Mouse (Mus musculus) forebrain, embryonic 11.5 days (tissue): ENCODE measurements at regions not wholly inside any gene's neighbourhood (a gene's known extent, or its start where the extent isn't known, plus 50 kb on each side); places are given as distances from the start of the nearest gene placed in this dataset.

Source experiments
- ATAC-seq: fragments of 200-750 bp; cut with Nextera tagmentation; replicated peaks from 2 replicates; pipeline ENCODE4 v1.8.0; 2017; ENCODE audit warnings: moderate TSS enrichment; ENCODE audit not compliant: low FRiP score
- DNase-seq: peaks from one replicate; pipeline ENCODE4 v3.0.0-alpha.2; 2017; ENCODE audit warnings: low spot score
- H3K27ac ChIP-seq: fragments of 300-500 bp; sonication (generic); 2 replicates; pipeline ENCODE4 v1.5.1; 2014; ENCODE audit warnings: low read depth, low read length
- H3K27me3 ChIP-seq: fragments of 300-500 bp; sonication (generic); 2 replicates; pipeline ENCODE4 v1.6.1; 2014; ENCODE audit warnings: mild to moderate bottlenecking, low read length, mixed read lengths; ENCODE audit not compliant: control insufficient read depth, insufficient read depth
- H3K36me3 ChIP-seq: fragments of 300-500 bp; sonication (generic); 2 replicates; pipeline ENCODE4 v1.6.1; 2014; ENCODE audit warnings: mild to moderate bottlenecking, low read length, moderate library complexity, mixed read lengths; ENCODE audit not compliant: control insufficient read depth, insufficient read depth
- H3K4me1 ChIP-seq: fragments of 300-500 bp; sonication (generic); replicated peaks from 2 replicates; pipeline ENCODE4 v1.6.1; 2014; ENCODE audit warnings: low read length, mixed read lengths; ENCODE audit not compliant: control insufficient read depth, insufficient read depth
- H3K4me2 ChIP-seq: fragments of 300-500 bp; sonication (generic); 2 replicates; pipeline ENCODE4 v1.6.1; 2014; ENCODE audit warnings: low read depth, mild to moderate bottlenecking, low read length, moderate library complexity, mixed read lengths; ENCODE audit not compliant: severe bottlenecking
- H3K4me3 ChIP-seq: fragments of 300-500 bp; sonication (generic); 2 replicates; pipeline ENCODE4 v1.5.1; 2014; ENCODE audit warnings: low read depth, low read length
- H3K9ac ChIP-seq: fragments of 300-500 bp; sonication (generic); 2 replicates; pipeline ENCODE4 v1.6.1; 2014; ENCODE audit warnings: low read length
- H3K9me3 ChIP-seq: fragments of 300-500 bp; sonication (generic); 2 replicates; pipeline ENCODE4 v1.6.1; 2016; ENCODE audit warnings: low read length, mixed read lengths; ENCODE audit not compliant: control insufficient read depth
- WGBS: fragments of 180-500 bp; shearing (Covaris S2); extraction: QIAGEN DNeasy Blood & Tissue Kit; methylation state at CpG from one replicate; pipeline ENCODE4 v1.1.7; 2014; 5-methylcytosine and 5-hydroxymethylcytosine counted together

DNA sequence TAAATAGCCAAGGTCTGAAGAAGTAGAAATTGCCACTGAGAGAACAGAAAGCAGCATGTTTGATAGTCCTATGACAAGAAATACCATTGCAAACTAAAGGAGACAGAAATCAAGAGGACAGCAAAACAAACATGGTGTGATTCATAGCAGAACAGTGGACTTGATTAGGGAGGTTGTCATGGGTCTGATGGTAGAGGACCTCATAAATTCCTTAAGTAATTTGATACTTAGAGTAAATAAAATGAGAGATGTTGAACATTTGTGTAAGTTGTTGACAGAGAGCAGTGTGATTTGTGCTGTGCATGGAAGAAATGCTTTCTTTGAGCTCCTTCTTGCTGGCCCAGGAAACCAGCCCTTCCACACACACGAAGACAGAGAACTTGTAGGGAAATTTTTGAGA, 2090.8 kb downstream of the 9330182O14Rik start:
- no peaks in the 10 kb centered on the region for H3K4me1 ChIP-seq
- no peaks in the 10 kb centered on the region for H3K27me3 ChIP-seq
- no peak overlapping the region for H3K9ac ChIP-seq
- no peak overlapping the region for H3K4me3 ChIP-seq
- ATAC-seq (no peak), DNase-seq (no peak)
- H3K27ac ChIP-seq: no peak overlapping the region
- WGBS: 79% methylated on average over 1 of the region's 1 CpGs
- no peaks in the 10 kb centered on the region for H3K9me3 ChIP-seq
- no peak overlapping the region for H3K4me2 ChIP-seq
- no peaks in the 10 kb centered on the region for H3K36me3 ChIP-seq

DNA sequence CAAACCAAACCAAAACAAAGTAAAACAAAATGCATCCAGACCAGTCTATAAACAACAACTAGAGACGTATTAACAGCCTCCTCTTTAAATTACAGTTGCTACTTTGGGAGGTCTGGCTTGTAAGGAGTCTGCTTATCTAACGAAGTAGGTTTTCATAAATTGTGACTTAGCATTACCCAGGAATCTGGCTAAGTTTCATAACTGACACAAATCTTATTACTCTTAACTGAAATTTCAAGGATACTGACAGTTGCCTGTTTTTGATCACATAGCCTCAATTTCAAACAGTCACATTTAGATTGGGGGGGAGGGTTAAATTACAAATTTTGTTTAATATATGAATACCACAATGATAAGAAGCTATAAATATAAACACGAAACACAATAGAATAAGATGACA, 2097.5 kb downstream of the 9330182O14Rik start:
- DNase-seq: no peak
- Histone ChIP-seq H3K9ac (no peak overlapping the region), H3K36me3 (no peaks in the 10 kb centered on the region), H3K27me3 (no peaks in the 10 kb centered on the region), H3K9me3 (peaks cover 2% of the 10 kb centered on the region; the same call in 1 of the 2 replicates), H3K4me2 (no peak overlapping the region), H3K27ac (no peak overlapping the region), H3K4me3 (no peak overlapping the region), H3K4me1 (no peaks in the 10 kb centered on the region)
- ATAC-seq: no peak
- 93% methylated on average over 3 of the region's 3 CpGs for WGBS

DNA sequence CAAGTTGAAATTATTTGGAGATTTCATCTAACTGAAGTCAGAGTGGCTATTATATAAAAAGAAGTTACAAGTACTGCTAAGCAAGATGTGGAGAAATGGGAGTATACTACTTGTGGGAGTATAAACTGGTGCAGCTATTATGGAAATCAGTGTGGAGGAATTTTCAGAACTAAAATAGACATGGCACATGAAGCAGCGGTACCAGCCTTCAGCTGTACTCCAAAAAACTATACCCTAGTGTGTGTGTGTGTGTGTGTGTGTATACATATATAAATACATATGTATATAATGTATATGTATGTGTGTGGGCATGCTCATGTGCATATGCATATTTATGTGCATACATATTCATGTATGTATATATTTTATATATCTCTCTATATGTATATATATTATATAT, 2112.6 kb downstream of the 9330182O14Rik start:
- Histone ChIP-seq H3K9ac (no peak overlapping the region), H3K4me1 (no peaks in the 10 kb centered on the region), H3K27ac (no peak overlapping the region), H3K4me2 (no peak overlapping the region), H3K9me3 (no peaks in the 10 kb centered on the region), H3K27me3 (no peaks in the 10 kb centered on the region), H3K36me3 (no peaks in the 10 kb centered on the region), H3K4me3 (no peak overlapping the region)
- WGBS: 97% methylated on average over 1 of the region's 1 CpGs
- no peak for DNase-seq
- no peak for ATAC-seq

DNA sequence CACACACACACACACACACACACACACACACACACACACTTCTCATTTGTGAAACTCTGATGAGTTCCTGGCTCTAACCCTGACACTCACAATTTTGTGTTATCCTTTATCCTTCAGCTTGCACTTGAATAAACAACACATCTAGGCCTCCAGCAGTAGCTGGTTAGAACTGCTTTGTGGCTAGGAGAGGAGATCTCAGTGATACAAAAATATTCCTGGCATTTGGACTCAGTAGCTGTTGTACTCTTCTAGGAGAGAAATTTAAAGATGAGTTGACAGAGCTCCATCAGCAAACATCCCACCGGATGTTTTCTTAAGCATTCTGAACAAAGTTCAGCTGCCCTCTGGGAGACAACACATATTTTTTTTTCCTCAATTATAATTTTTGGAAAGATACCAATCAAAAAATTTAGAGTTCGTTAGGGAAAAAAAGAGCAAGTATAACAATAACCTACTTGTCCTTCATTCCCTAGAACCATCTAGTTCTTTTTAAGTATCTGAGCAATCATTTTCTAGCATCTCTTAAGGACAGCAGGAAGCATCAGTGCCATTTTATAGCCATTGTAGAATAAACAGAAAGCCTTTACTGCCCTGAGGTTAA, 2118.7 kb downstream of the 9330182O14Rik start:
- no peaks in the 10 kb centered on the region for H3K36me3 ChIP-seq
- H3K27ac ChIP-seq: no peak overlapping the region
- H3K4me2 ChIP-seq: no peak overlapping the region
- no peaks in the 10 kb centered on the region for H3K4me1 ChIP-seq
- no peaks in the 10 kb centered on the region for H3K27me3 ChIP-seq
- no peak overlapping the region for H3K9ac ChIP-seq
- 70% methylated on average over 2 of the region's 2 CpGs for WGBS
- H3K9me3 ChIP-seq: no peaks in the 10 kb centered on the region
- DNase-seq: no peak
- no peak for ATAC-seq
- no peak overlapping the region for H3K4me3 ChIP-seq

DNA sequence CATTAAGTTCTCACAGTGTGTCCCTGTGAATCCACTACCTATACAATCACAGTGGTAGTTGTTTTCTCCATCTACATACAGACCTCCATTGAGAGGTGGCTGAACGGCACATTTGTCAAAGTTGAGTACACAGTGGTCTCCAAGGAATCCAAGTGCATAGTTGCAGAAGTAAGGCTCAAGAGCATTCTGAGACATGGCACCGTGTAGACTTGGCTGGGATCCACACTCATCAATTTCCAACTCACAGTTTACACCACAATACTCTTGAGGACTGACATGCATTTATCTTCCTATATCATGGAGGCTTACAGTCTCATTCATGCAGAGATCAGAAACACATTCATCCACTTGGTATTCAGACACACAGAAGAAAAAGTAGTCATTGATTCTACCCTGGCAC, 2122.2 kb downstream of the 9330182O14Rik start:
- H3K4me1 ChIP-seq: no peaks in the 10 kb centered on the region
- no peaks in the 10 kb centered on the region for H3K9me3 ChIP-seq
- no peaks in the 10 kb centered on the region for H3K36me3 ChIP-seq
- H3K27ac ChIP-seq: no peak overlapping the region
- H3K4me3 ChIP-seq: no peak overlapping the region
- H3K9ac ChIP-seq: no peak overlapping the region
- ATAC-seq (no peak), DNase-seq (no peak)
- no peaks in the 10 kb centered on the region for H3K27me3 ChIP-seq
- H3K4me2 ChIP-seq: no peak overlapping the region
- WGBS: 93% methylated on average over 2 of the region's 2 CpGs

DNA sequence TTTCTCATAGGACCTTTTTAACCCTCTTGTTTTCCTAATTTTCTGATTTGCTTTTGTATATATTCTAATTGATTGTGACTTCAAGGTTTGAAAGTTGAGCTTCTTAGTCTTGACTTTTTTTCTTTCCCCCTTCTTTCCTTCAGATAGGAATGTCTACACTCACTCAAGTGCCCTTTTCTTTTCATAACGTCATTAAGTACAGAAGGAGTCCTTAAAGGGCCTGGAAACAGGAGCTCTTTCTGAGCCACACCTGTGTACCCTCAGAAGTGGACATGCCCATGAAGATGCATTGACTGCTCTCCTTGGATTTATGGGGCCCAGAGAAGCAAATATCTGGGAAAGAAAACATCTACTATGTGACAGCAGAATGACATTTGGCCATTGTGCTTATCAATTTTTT, 2141.0 kb downstream of the 9330182O14Rik start:
- H3K4me3 ChIP-seq: no peak overlapping the region
- H3K36me3 ChIP-seq: no peaks in the 10 kb centered on the region
- no peaks in the 10 kb centered on the region for H3K4me1 ChIP-seq
- WGBS: 59% methylated on average over 1 of the region's 1 CpGs
- no peaks in the 10 kb centered on the region for H3K27me3 ChIP-seq
- ATAC-seq (no peak), DNase-seq (no peak)
- H3K27ac ChIP-seq: no peak overlapping the region
- H3K4me2 ChIP-seq: no peak overlapping the region
- H3K9me3 ChIP-seq: no peaks in the 10 kb centered on the region
- no peak overlapping the region for H3K9ac ChIP-seq

DNA sequence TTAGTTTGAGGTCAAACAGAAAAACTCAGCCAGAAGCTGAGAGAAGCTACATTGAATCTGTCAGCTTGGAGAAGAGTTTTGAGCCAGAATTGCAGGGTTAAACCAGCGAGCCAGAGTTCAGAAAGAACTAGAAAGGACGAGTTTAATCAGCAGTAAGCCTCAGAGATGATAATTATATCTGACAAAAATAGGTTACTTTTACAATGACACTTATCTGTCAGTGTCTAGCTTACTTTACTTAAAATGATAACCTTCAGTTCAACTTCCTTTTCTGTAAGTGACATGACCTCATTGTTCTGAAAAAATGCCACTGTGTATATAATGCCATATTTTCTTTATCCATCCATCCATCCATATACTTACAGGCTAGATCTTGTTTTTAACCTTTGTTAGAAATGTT, 2143.1 kb downstream of the 9330182O14Rik start:
- H3K27me3 ChIP-seq: no peaks in the 10 kb centered on the region
- ATAC-seq (no peak), DNase-seq (no peak)
- no peak overlapping the region for H3K4me2 ChIP-seq
- no peaks in the 10 kb centered on the region for H3K9me3 ChIP-seq
- H3K36me3 ChIP-seq: no peaks in the 10 kb centered on the region
- H3K4me3 ChIP-seq: no peak overlapping the region
- no peaks in the 10 kb centered on the region for H3K4me1 ChIP-seq
- 78% methylated on average over 2 of the region's 2 CpGs for WGBS
- no peak overlapping the region for H3K27ac ChIP-seq
- no peak overlapping the region for H3K9ac ChIP-seq

DNA sequence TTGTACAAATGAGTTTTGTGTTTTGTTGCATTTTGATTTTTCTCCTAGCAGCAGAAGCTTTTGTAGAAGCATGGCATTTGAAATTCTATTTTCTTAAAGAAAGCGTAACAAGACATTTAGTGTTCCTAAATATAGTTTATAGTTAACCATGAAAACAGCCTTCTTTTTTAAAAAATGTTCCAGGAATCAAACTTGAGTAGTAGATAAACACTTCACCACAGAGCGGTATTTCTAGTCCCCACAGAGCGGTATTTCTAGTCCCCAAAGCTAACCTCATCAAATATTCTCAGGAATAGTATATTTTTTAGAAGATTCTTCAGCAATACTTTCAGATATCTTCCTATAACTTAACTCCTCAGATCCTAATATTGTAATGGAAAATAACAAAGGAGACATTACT, 2146.6 kb downstream of the 9330182O14Rik start:
- ATAC-seq (no peak), DNase-seq (no peak)
- WGBS: 93% methylated on average over 3 of the region's 3 CpGs

DNA sequence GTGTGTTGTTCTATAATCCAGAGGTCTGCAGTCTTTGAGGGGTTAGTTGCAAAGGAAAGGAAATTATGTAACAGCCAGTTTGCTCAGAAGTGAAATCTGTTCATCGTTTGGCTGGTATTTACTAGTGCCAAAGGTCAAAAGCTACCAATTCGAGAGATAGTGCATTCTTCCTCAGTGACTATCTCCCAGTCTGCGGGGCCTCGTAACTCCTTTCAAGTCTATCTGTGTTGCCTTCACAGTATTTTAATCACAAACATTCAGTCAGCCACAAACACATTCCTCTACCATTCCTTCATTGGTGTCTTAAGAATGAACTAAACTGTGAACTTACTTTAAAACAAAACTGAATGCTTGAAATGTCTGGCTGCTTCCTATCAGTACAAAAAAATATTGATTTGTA, 2162.2 kb downstream of the 9330182O14Rik start:
- H3K36me3 ChIP-seq: no peaks in the 10 kb centered on the region
- no peak overlapping the region for H3K4me3 ChIP-seq
- H3K9me3 ChIP-seq: no peaks in the 10 kb centered on the region
- 80% methylated on average over 4 of the region's 4 CpGs for WGBS
- H3K9ac ChIP-seq: no peak overlapping the region
- no peak overlapping the region for H3K27ac ChIP-seq
- no peak overlapping the region for H3K4me2 ChIP-seq
- no peaks in the 10 kb centered on the region for H3K4me1 ChIP-seq
- ATAC-seq: no peak
- no peaks in the 10 kb centered on the region for H3K27me3 ChIP-seq
- DNase-seq: no peak

More for the DNA sequence above, 2146.6 kb downstream of the 9330182O14Rik start:
- Histone ChIP-seq H3K36me3 (no peaks in the 10 kb centered on the region), H3K9me3 (no peaks in the 10 kb centered on the region), H3K4me3 (no peak overlapping the region), H3K9ac (no peak overlapping the region), H3K4me1 (no peaks in the 10 kb centered on the region), H3K27ac (no peak overlapping the region), H3K4me2 (no peak overlapping the region), H3K27me3 (no peaks in the 10 kb centered on the region)
